Mouse (Mus musculus): ENCODE data around the gene Ccdc80. TPM values are rescaled to one million over a fixed set of nuclear protein-coding genes. Genes with fewer than 3 reads are reported as not detected.

The Ccdc80 gene
- polyA plus RNA-seq, 1 experiment from 2014 or later: 36.5 TPM

- Histone ChIP-seq H3K27me3 (ENCODE audit: control insufficient read depth, insufficient read depth, low read length) (no peaks in the 10 kb centered on the region), H3K9me3 (ENCODE audit: control insufficient read depth, low read length) (no peaks in the 10 kb centered on the region), H3K36me3 (ENCODE audit: control insufficient read depth, insufficient read depth, low read length) (no peaks in the 10 kb centered on the region), H3K4me3 (ENCODE audit: low read depth, low read length) (no peak overlapping the region), H3K27ac (replicated peaks; ENCODE audit: low read depth, low read length) (no peak overlapping the region), H3K9ac (ENCODE audit: low read length) (no peak overlapping the region), H3K4me1 (ENCODE audit: control insufficient read depth, insufficient read depth, low read length) (no peaks in the 10 kb centered on the region), H3K4me2 (ENCODE audit: low read depth, severe bottlenecking) (no peak overlapping the region)
- ATAC-seq (ENCODE audit: insufficient number of reproducible peaks, low FRiP score, low TSS enrichment, low read depth) (no peak), DNase-seq (ENCODE audit: low spot score) (no peak)
- 75% methylated on average over 5 of the region's 5 CpGs for WGBS
These were observed 29.4 kb downstream of the Ccdc80 start for GRCm38 (mm10) chr16:45122571-45122970.

- WGBS: 49% methylated on average over 9 of the region's 9 CpGs
These were observed 31.3 kb downstream of the Ccdc80 start for GRCm38 (mm10) chr16:45124230-45125203.

GRCm38 (mm10) chr16:45127936-45128710 is 34.9 kb downstream of the Ccdc80 start:
- Histone ChIP-seq H3K36me3 (ENCODE audit: control insufficient read depth, insufficient read depth, low read length) (no peaks in the 10 kb centered on the region), H3K9ac (ENCODE audit: low read length) (no peak overlapping the region), H3K4me1 (ENCODE audit: control insufficient read depth, insufficient read depth, low read length) (no peaks in the 10 kb centered on the region), H3K4me2 (ENCODE audit: low read depth, severe bottlenecking) (no peak overlapping the region), H3K4me3 (ENCODE audit: low read depth, low read length) (no peak overlapping the region), H3K9me3 (ENCODE audit: control insufficient read depth, low read length) (no peaks in the 10 kb centered on the region), H3K27ac (replicated peaks; ENCODE audit: low read depth, low read length) (no peak overlapping the region), H3K27me3 (ENCODE audit: control insufficient read depth, insufficient read depth, low read length) (no peaks in the 10 kb centered on the region)
- DNase-seq (ENCODE audit: low spot score): no peak
- 86% methylated on average over 2 of the region's 2 CpGs for WGBS
- ATAC-seq (ENCODE audit: insufficient number of reproducible peaks, low FRiP score, low TSS enrichment, low read depth): no peak

More at GRCm38 (mm10) chr16:45124230-45125203, 31.3 kb downstream of the Ccdc80 start:
- DNase-seq (ENCODE audit: low spot score): no peak
- no peaks in the 10 kb centered on the region for H3K27me3 ChIP-seq (ENCODE audit: control insufficient read depth, insufficient read depth, low read length)
- ATAC-seq (ENCODE audit: insufficient number of reproducible peaks, low FRiP score, low TSS enrichment, low read depth): no peak
- H3K4me2 ChIP-seq (ENCODE audit: low read depth, severe bottlenecking): no peak overlapping the region
- H3K4me3 ChIP-seq (ENCODE audit: low read depth, low read length): no peak overlapping the region
- H3K4me1 ChIP-seq (ENCODE audit: control insufficient read depth, insufficient read depth, low read length): no peaks in the 10 kb centered on the region
- H3K9me3 ChIP-seq (ENCODE audit: control insufficient read depth, low read length): no peaks in the 10 kb centered on the region
- H3K36me3 ChIP-seq (ENCODE audit: control insufficient read depth, insufficient read depth, low read length): no peaks in the 10 kb centered on the region
- H3K9ac ChIP-seq (ENCODE audit: low read length): no peak overlapping the region
- H3K27ac ChIP-seq (replicated peaks; ENCODE audit: low read depth, low read length): no peak overlapping the region

GRCm38 (mm10) chr16:45141711-45142110 is 48.5 kb downstream of the Ccdc80 start:
- no peak overlapping the region for H3K4me3 ChIP-seq (ENCODE audit: low read depth, low read length)
- no peaks in the 10 kb centered on the region for H3K27me3 ChIP-seq (ENCODE audit: control insufficient read depth, insufficient read depth, low read length)
- 93% methylated on average over 5 of the region's 5 CpGs for WGBS

GRCm38 (mm10) chr16:45142565-45142964 is 49.4 kb downstream of the Ccdc80 start:
- no peaks in the 10 kb centered on the region for H3K27me3 ChIP-seq (ENCODE audit: control insufficient read depth, insufficient read depth, low read length)
- H3K36me3 ChIP-seq (ENCODE audit: control insufficient read depth, insufficient read depth, low read length): peaks cover 9% of the 10 kb centered on the region
- ATAC-seq (ENCODE audit: insufficient number of reproducible peaks, low FRiP score, low TSS enrichment, low read depth) (no peak), DNase-seq (ENCODE audit: low spot score) (no peak)
- no peaks in the 10 kb centered on the region for H3K4me1 ChIP-seq (ENCODE audit: control insufficient read depth, insufficient read depth, low read length)
- H3K4me2 ChIP-seq (ENCODE audit: low read depth, severe bottlenecking): no peak overlapping the region
- H3K9me3 ChIP-seq (ENCODE audit: control insufficient read depth, low read length): no peaks in the 10 kb centered on the region
- H3K27ac ChIP-seq (replicated peaks; ENCODE audit: low read depth, low read length): no peak overlapping the region
- H3K9ac ChIP-seq (ENCODE audit: low read length): no peak overlapping the region
- no peak overlapping the region for H3K4me3 ChIP-seq (ENCODE audit: low read depth, low read length)
- WGBS: 92% methylated on average over 5 of the region's 5 CpGs

More at GRCm38 (mm10) chr16:45141711-45142110, 48.5 kb downstream of the Ccdc80 start:
- no peak for DNase-seq (ENCODE audit: low spot score)
- Histone ChIP-seq H3K36me3 (ENCODE audit: control insufficient read depth, insufficient read depth, low read length) (peaks cover 9% of the 10 kb centered on the region), H3K4me2 (ENCODE audit: low read depth, severe bottlenecking) (no peak overlapping the region), H3K9ac (ENCODE audit: low read length) (no peak overlapping the region), H3K27ac (replicated peaks; ENCODE audit: low read depth, low read length) (no peak overlapping the region), H3K9me3 (ENCODE audit: control insufficient read depth, low read length) (no peaks in the 10 kb centered on the region), H3K4me1 (ENCODE audit: control insufficient read depth, insufficient read depth, low read length) (no peaks in the 10 kb centered on the region)
- ATAC-seq (ENCODE audit: insufficient number of reproducible peaks, low FRiP score, low TSS enrichment, low read depth): no peak

- Histone ChIP-seq H3K4me2 (ENCODE audit: low read depth, severe bottlenecking) (no peak overlapping the region), H3K4me3 (ENCODE audit: low read depth, low read length) (no peak overlapping the region), H3K4me1 (ENCODE audit: control insufficient read depth, insufficient read depth, low read length) (no peaks in the 10 kb centered on the region), H3K27ac (replicated peaks; ENCODE audit: low read depth, low read length) (no peak overlapping the region), H3K27me3 (ENCODE audit: control insufficient read depth, insufficient read depth, low read length) (no peaks in the 10 kb centered on the region), H3K9me3 (ENCODE audit: control insufficient read depth, low read length) (no peaks in the 10 kb centered on the region), H3K9ac (ENCODE audit: low read length) (no peak overlapping the region), H3K36me3 (ENCODE audit: control insufficient read depth, insufficient read depth, low read length) (peaks cover 9% of the 10 kb centered on the region)
- 92% methylated on average over 6 of the region's 6 CpGs for WGBS
- ATAC-seq (ENCODE audit: insufficient number of reproducible peaks, low FRiP score, low TSS enrichment, low read depth) (no peak), DNase-seq (ENCODE audit: low spot score) (no peak)
These were observed 51.9 kb downstream of the Ccdc80 start for GRCm38 (mm10) chr16:45145119-45145518.

- 93% methylated on average over 10 of the region's 10 CpGs for WGBS
- Histone ChIP-seq H3K36me3 (ENCODE audit: control insufficient read depth, insufficient read depth, low read length) (peaks cover 7% of the 10 kb centered on the region), H3K9ac (ENCODE audit: low read length) (no peak overlapping the region), H3K4me3 (ENCODE audit: low read depth, low read length) (no peak overlapping the region), H3K27ac (replicated peaks; ENCODE audit: low read depth, low read length) (no peak overlapping the region), H3K9me3 (ENCODE audit: control insufficient read depth, low read length) (no peaks in the 10 kb centered on the region), H3K4me2 (ENCODE audit: low read depth, severe bottlenecking) (no peak overlapping the region), H3K4me1 (ENCODE audit: control insufficient read depth, insufficient read depth, low read length) (no peaks in the 10 kb centered on the region), H3K27me3 (ENCODE audit: control insufficient read depth, insufficient read depth, low read length) (no peaks in the 10 kb centered on the region)
- ATAC-seq (ENCODE audit: insufficient number of reproducible peaks, low FRiP score, low TSS enrichment, low read depth) (no peak), DNase-seq (ENCODE audit: low spot score) (no peak)
These were observed 55.4 kb downstream of the Ccdc80 start for GRCm38 (mm10) chr16:45148488-45149082.

GRCm38 (mm10) chr16:45154741-45155250 is 61.6 kb downstream of the Ccdc80 start:
- 87% methylated on average over 3 of the region's 3 CpGs for WGBS
- DNase-seq (ENCODE audit: low spot score) (no peak), ATAC-seq (ENCODE audit: insufficient number of reproducible peaks, low FRiP score, low TSS enrichment, low read depth) (no peak)
- Histone ChIP-seq H3K9me3 (ENCODE audit: control insufficient read depth, low read length) (no peaks in the 10 kb centered on the region), H3K27ac (replicated peaks; ENCODE audit: low read depth, low read length) (no peak overlapping the region), H3K27me3 (ENCODE audit: control insufficient read depth, insufficient read depth, low read length) (no peaks in the 10 kb centered on the region), H3K4me1 (ENCODE audit: control insufficient read depth, insufficient read depth, low read length) (no peaks in the 10 kb centered on the region), H3K9ac (ENCODE audit: low read length) (no peak overlapping the region), H3K4me3 (ENCODE audit: low read depth, low read length) (no peak overlapping the region), H3K4me2 (ENCODE audit: low read depth, severe bottlenecking) (no peak overlapping the region), H3K36me3 (ENCODE audit: control insufficient read depth, insufficient read depth, low read length) (no peaks in the 10 kb centered on the region)

Measured in limb, embryonic 11.5 days (tissue).